Comparison of ENCODE assay signal across 9 mouse cellular contexts in genomic region chr19:44674621-44675245, GRCm38 (mm10).
DNase-seq lines count a peak whose midpoint lies in the region; ATAC-seq and TF ChIP-seq lines count a peak whose summit lies in the region.
"Had no signal": no experiment of that assay in that cellular context is flagged by ENCODE, and none has a peak within 500 bp of the region (broad histone marks: within the 10 kb centered on the region; RNA-seq: fewer than 3 reads in every experiment).

No protein-coding gene starts in this region.

- 0 out of 2 replicates have a peak, but pooled peaks cover 4% of the 10 kb centered on the region for H3K4me1 ChIP-seq in cerebellum, adult 2 months (ENCODE audit: control insufficient read depth, insufficient read depth, low read length)
- H3K4me1 ChIP-seq in hindbrain, embryonic 13.5 days (replicated peaks), result peaks cover 65% of the 10 kb centered on the region
- H3K4me1 ChIP-seq in neural tube, embryonic 12.5 days, result peaks cover 48% of the 10 kb centered on the region

- H3K4me2 ChIP-seq in hindbrain, embryonic 13.5 days, result peak overlapping the region; percentile 44
- H3K4me2 ChIP-seq in neural tube, embryonic 12.5 days (replicated peaks), result peak overlapping the region; percentile 37

- H3K27me3 ChIP-seq in cerebellum, adult 2 months (ENCODE audit: control insufficient read depth, insufficient read depth, low read length), result peaks cover 6% of the 10 kb centered on the region; the same call in 1 of the 2 replicates
- H3K27me3 ChIP-seq in hindbrain, embryonic 13.5 days, result peaks cover 93% of the 10 kb centered on the region
- H3K27me3 ChIP-seq in neural tube, embryonic 12.5 days (replicated peaks), result peaks cover 85% of the 10 kb centered on the region

- no peaks in the 10 kb centered on the region for H3K9me3 ChIP-seq in hindbrain, embryonic 13.5 days
- no peaks in the 10 kb centered on the region for H3K9me3 ChIP-seq in neural tube, embryonic 12.5 days

- ATAC-seq in hindbrain, embryonic 13.5 days (ENCODE audit: low FRiP score), result no peak
- ATAC-seq in neural tube, embryonic 12.5 days (ENCODE audit: low FRiP score, low read depth), result no peak

- H3K36me3 ChIP-seq in hindbrain, embryonic 13.5 days, result no peaks in the 10 kb centered on the region
- no peaks in the 10 kb centered on the region for H3K36me3 ChIP-seq in neural tube, embryonic 12.5 days

- no peak overlapping the region for H3K27ac ChIP-seq in cerebellum, adult 2 months (ENCODE audit: insufficient read depth, low read length)
- peak overlapping the region; percentile 15; the same call in 1 of the 2 replicates for H3K27ac ChIP-seq in layer of hippocampus, adult 2 months
- H3K27ac ChIP-seq in hindbrain, embryonic 13.5 days, result peak overlapping the region; percentile 72
- H3K27ac ChIP-seq in neural tube, embryonic 12.5 days, result no peak overlapping the region

- WGBS in cerebellum, adult 2 months, result 5% methylated on average over 45 of the region's 45 CpGs
- 4% methylated on average over 45 of the region's 45 CpGs for WGBS in hindbrain, embryonic 13.5 days
- 4% methylated on average over 45 of the region's 45 CpGs for WGBS in neural tube, embryonic 12.5 days

- peak overlapping the region; percentile 37 for H3K4me3 ChIP-seq in cerebellum, adult 2 months (replicated peaks; ENCODE audit: insufficient read depth, low read depth, low read length)
- peak overlapping the region; percentile 48 for H3K4me3 ChIP-seq in layer of hippocampus, adult 2 months
- H3K4me3 ChIP-seq in hindbrain, embryonic 13.5 days, result peak overlapping the region; percentile 24
- no peak overlapping the region for H3K4me3 ChIP-seq in neural tube, embryonic 12.5 days

- 0 out of 2 replicates have a peak overlapping the region, but pooled peaks have one; percentile 30 for H3K9ac ChIP-seq in hindbrain, embryonic 13.5 days
- no peak overlapping the region for H3K9ac ChIP-seq in neural tube, embryonic 12.5 days

- no peak for TF ChIP-seq CTCF in cerebellum, adult 2 months (IDR thresholded peaks at IDR 0.05; ENCODE audit: borderline replicate concordance, insufficient read depth, low read depth, low read length)
- TF ChIP-seq CTCF in layer of hippocampus, adult 2 months (conservative IDR thresholded peaks at IDR 0.05), result no peak

- DNase-seq in cerebellum, adult 2 months, result no peak
- DNase-seq in cerebellum, postnatal 36 days, result no peak
- peak in 1 of 2 experiments; percentile 30 for DNase-seq in layer of hippocampus, adult 2 months (ENCODE audit: low spot score in 2 of 2)
- DNase-seq in layer of hippocampus, postnatal 10 days (ENCODE audit: low spot score in 2 of 2), result no peak
- DNase-seq in embryo, embryonic 10 days (ENCODE audit: low spot score), result no peak
- DNase-seq in ovary, postnatal 10 days (ENCODE audit: low spot score), result no peak
- DNase-seq: left cerebral cortex, postnatal 4 days had no signal

- no peak for TF ChIP-seq POLR2A in cerebellum, adult 2 months (IDR thresholded peaks at IDR 0.05; ENCODE audit: borderline replicate concordance, insufficient read depth, low read length)

Comparison
In these comparisons a context has a peak if more than half of its experiments do, and no peak if none do; other contexts are left out.
1. H3K27ac ChIP-seq: peak in layer of hippocampus, adult 2 months (single experiment) and hindbrain, embryonic 13.5 days (single experiment); none in cerebellum, adult 2 months (single experiment) and neural tube, embryonic 12.5 days (single experiment).